Mouse (Mus musculus) neural tube, embryonic 10.5 days (tissue): ENCODE measurements around the gene Mup5.
"Not testable (repeated sequence)": the region's sequence is repeated elsewhere in the genome, so short reads cannot be mapped to it uniquely, and the experiment has no call there.

ENCODE experiments used
- DNase-seq: peaks from one replicate; pipeline ENCODE4 v3.0.0-alpha.2; 2017; ENCODE audit warnings: low spot score; ENCODE audit errors: extremely low spot score

The Mup5 gene

DNA sequence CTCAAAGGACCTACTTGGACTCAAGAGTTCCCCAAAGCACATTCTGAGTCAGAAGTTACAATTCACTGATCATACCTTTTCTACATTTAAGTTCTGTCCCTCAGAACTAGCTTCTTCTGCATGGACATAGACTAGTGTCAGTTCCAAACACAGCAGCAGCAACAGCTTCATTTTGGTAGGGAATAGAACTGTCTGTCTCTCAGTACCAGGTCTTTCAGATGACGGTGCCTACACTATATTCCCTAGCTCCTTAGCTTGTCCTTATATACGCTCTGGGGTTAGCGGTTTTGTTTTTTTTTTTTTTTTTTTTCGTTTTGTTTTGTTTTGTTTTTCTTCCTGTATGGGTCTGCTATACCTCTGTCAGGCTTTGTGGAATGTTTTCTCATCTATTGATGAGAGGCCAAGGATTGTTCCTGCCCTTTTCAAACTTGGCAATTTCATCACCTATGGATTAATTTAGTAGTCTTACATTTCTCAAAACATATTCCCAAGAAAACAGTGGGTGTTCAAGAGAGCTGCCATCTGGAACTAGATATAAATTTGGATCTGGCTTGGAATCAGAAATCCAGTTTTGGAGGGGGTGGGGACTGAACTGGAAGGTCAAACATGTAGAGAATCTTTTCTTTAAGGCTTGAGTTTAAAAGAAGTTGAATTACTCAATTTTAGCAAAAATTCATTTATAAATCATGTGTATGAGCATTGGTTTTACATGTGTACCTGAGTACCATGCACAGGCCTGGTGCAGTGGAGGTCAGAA is at the start of gene Mup5:
Gene Mup5 (minus strand): TSS at position 282 of the 757 bp plus-strand sequence.
- no peak for DNase-seq

DNA sequence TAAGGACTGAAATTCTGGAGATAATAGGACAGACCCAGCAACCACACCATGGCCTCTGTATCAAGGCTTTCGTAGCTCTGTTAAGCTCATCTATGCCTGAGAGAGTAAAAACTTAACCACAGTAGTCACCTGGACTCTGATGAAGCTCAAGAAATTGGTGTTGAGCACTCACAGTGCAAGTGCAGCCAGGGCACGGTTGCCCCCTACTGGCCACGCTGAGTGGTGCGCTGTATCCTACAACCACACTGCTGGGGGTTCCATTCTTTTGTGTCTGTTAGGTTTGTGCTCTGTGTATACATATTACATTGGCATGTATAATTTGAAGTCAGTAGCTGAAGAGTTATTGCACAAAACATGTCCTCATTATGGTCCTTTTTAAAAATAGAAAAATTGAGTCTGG is 23.1 kb upstream of the Mup5 start:
- no peak for DNase-seq

DNA sequence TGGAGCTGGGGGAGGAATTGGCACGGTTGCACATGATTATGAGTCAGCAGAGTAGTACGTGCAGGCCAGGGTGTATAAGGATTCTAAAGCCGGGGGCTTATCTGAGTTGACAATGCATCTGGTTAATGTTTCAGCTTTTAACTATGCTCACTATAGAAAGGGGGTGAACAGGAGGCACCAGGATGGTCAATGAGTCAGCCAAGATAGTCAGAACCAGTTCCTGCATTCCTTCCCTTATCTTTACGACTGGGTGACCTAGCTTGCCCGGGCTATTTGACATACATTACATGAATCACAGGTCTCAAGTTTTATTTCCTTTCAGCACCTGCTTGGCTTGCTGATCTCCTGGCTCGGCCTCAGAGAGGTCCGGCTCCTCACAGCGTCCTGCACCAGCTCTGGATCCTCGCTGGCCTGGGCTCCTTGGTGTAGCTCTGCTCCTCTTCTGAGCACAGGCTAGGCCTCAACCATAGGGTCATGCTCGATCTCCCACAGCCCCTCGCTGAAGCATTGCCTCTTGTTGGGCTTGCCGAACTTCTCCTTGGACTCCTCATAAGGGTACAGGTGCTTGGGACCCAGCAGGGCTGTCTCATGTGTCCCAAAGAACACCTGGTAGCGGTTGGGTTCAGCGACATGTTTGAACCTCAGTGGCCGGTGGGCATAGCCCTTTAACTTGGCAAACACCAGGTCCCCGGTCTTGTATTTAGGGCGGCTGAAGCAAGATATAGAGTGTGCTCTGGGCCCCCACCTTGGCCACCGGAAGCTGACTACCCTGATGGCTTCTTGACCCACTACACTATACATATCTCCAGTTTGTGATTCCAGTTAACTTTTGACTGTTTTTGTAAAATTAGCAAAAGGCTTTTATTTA is 21.0 kb upstream of the Mup5 start:
- no peak for DNase-seq

DNA sequence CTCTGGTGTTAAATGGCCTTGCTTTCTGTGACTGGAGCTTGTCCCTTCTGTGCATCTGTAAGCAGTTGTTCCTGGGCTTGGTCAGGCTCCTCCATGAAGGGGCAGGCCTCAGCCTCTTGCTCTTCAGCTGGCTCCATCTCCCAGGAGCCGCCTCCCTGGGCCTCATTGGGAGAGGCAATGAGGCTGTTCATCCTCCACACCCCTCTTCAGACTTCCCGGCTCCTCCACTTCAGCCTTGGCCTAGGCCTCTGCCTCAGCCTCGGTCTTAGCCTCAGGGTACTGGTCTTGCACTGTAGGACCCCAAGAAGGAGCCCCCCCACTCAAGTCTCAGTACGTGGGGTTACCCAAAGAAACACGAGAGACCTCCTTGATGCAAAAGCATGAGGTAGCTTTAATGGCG is 20.3 kb upstream of the Mup5 start:
- DNase-seq, result no peak

DNA sequence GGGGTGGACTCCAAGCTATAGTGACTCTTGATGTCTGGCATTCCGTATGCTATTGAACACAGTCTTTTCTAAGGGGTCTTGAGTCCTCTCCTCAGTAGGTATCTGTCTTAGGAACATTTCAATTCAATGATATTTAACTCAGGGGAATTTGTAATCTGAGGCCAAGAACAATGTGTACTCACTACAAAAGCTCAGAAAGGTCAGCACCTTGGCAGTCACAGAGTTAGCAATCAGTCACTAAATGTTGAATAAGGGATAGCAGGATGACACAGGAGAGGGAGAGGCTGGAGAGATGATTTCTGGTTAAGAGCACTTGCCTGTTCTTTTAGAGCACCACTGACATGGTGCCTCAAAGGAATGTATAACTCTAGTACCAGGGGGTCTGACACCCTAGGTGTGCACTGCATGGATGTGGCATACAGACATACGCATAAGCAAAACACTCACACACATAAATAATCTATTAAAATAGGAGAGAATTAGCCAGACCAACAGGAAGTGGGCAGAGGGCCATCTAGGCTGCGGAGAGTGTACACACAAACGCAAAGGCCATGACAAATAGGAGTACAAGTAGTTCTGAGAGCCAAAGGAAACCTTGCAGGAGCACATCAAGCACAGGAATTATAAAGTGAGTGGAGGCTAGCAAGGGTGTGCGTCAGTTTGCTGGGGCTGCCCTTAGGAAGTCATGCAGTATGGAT is 9.9 kb upstream of the Mup5 start:
- DNase-seq, result no peak

DNA sequence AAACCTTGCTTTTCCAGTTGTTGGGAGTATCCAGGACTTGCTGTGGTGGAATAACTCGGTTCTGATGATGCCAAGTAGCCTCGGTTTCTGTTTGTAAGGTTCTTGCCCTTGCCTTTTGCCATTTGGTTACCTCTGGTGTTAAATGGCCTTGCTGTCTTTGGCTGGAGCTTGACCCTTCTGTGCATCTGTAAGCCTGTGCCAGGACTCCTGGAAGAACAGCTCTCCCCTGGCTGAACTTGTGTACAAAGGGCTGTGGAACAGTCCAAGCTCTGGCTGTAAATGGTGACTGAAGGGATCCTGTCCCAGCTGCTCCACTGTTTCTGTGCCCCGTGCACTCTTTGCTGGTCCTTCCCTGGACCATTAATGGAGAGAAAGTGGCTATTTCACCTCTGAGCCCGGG is 5.8 kb downstream of the Mup5 start:
- DNase-seq, result no peak

DNA sequence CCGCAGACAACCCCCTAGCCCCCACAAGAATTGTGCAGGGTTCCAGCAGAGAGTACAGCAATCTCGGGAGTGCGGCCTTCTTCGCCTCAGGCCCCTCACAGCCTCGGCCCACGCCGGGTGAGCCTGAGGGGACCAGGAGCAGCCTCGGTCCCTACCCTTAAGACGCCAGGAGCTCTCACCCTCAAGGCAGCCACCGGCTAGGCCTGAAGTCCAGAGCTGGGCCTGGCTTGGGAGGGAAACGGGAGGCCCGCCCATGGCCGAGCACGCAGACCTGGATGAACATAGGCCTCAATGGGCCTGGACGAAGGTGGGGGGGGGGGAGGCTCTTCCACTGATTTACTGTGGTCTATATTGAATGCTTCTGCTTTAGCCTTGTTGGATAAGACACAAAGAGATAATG is 11.8 kb downstream of the Mup5 start:
- DNase-seq, result no peak

DNA sequence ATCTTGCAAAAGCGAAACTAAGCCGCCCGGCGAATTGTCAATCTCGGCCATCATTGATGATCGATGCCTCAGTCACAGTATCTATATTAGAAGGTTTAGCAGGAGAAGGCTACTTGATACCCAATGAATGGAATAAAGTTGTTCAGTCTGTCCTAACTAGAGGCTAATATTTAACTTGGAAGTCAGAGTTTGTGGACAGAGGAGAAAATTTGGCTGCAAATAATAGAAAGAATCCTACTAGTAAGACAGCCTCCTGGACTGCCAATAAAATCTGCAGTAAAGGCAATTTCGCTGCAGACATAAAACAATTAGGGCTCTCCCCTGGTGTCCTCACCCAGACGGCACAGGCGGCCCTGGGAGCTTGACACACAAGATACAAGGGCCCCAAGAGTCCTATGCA is 12.5 kb downstream of the Mup5 start:
- DNase-seq, result not testable (repeated sequence)

DNA sequence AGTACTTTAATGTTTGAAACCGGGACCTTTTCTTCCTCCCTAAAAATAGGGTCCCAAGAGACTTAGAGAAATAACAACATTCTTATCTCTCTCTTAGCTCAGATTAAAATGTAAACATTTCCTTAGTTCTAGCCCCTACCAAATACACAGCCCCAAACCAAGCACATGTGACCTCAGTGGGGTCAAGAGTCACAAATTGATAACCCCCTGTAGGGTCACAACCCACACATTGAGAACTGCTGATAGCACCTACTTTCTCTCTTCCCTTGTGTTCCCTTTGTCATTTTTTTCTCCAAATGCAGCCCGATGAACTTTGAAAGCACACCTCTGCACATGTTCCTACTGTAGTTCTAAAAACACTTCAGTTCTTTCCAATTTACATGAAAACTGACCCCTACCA is 19.4 kb downstream of the Mup5 start:
- no peak for DNase-seq

DNA sequence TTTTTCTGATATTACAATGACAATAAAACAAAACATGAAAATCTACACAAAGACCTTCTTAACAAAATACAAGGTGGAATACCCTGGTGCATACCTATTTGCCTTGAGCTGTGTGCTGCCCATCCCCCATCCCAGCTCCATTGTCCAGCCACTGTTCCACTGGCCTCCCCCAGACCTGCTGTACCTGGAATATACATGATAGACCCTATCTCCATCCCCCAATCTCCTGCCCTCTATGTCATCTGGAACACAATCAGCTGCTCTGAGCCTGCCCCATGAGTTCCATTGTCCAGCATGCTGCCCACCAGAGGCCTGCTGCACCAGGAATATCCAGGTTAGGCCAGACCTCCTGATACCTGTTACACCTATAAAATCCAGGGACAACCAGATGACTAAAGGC is 21.6 kb downstream of the Mup5 start:
- no peak for DNase-seq

DNA sequence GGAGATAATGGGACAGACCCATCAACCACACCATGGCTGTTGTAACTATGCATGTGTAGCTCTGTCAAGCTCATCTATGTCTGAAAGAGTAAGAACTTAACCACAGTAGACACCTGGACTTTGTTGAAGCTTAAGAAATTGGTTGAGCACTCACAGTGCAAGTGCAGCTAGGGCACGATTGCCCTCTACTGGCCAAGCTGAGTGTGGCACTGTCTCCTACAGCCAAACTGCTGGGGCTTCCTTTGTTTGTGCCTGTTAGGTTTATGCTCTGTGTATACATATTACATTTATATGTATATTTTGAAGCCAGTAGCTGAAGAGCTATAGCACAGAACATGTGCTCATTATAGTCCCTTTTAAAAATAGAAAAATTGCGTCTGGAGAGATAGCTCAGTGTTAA is 23.8 kb downstream of the Mup5 start:
- not testable (repeated sequence) for DNase-seq

DNA sequence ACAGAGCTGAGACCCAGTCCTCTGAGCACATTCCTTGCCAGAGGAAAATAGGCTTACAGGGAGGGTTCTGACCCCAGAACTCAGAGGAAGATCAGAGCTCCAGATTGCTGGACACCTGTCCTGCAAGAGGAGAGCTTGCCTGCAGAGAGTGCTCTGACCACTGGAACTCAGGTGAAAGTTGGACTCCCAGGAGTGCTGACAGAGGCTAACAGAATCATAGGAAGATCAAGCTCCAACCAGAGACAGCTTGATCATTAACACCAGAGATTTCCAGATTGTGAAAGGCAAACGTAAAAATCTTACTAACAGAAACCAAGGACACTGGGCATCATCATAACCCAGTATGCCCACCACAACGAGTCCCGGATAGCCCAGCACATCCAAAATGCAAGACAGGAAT is 26.1 kb downstream of the Mup5 start:
- DNase-seq, result not testable (repeated sequence)

DNA sequence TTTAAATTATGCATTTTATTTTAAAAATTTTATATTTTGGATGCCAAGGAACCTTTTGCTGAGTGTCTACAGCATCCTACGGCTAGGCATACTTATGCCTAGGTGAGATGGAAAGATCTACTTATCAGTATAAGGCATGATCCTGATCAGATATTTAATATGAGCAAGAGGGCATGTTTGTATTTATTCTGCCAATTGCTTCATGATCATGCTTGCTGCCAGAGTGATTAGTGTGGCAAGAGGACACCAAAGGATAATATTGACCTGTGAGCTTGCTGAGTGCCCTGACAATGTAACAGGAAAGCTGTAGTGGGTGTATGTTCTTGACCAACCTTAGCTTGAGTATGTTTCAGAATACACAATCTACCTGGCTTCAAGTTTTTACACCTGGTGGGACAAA is 45.3 kb downstream of the Mup5 start:
- not testable (repeated sequence) for DNase-seq

DNA sequence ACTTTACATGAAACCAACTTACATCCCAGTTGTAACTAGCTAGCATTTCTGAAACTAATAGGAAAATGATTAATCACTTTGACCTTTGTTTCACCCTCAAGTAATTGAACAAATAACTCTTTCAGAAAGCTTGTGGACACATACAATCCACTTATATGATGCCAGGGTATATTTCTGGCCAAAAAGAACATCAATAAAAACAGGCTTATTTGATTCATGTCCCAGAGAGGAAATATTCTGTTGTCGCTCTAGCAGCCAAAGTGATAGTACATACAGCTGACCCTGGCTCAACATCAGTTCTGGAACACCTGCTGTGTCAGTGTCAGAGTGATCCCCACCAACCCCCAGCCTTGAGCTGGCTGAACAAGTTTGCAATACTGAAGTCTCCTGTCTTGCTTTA is 50.8 kb downstream of the Mup5 start:
- DNase-seq, result not testable (repeated sequence)

DNA sequence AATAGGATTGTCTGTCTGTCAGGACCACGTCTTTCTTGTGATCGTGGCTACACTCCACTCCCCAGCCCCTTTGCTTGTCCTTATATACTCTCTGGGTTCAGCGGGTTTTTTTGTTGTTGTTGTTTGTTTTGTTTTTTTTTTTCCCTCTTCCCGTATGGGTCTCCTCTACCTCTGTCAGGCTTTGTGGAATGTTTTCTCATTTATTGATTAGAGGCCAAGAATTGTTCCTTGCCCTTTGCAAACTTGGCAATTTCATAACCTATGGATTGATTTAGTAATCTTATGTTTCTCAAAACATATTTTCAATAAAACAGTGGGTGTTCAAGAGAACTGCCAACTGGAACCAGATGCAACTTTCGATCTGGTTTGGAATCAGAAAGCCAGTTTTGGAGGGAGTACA is 52.9 kb downstream of the Mup5 start, which contains the start of gene Mup19:
Gene Mup19 (minus strand): TSS at position 101 of the 400 bp plus-strand sequence.
- DNase-seq, result not testable (repeated sequence)
